Mouse (Mus musculus) thymus, postnatal 4 days (tissue): ENCODE results near the gene Rhbdf2.
A peak's percentile ranks its signal among the peaks of the same experiment; 100 is the strongest.
"Not testable (repeated sequence)": the region's sequence is repeated elsewhere in the genome, so short reads cannot be mapped to it uniquely, and the experiment has no call there.

ENCODE experiments used
- DNase-seq: peaks from one replicate; pipeline ENCODE4 v3.0.0; 2021

Rhbdf2 gene

DNA sequence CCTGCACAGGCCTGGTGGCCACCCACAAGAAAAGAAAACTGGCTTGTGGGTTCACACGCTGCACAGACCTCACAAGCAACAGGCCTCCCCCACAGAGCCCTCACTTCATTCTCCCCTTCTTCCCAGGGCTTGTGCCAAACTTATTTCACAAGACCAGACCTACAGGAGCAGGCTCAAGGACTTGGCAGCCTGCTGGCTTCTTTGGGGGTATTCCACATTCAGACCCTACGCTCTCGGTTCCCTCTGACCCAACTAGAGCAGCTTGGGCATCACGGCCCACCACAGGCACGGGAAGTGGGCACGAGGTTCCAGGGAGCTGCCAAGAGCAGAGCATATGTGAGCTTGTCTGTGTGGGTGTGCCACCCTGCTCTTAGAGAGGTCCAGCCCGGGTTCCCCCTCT, 9.2 kb downstream of the Rhbdf2 start:
- DNase-seq: no peak

DNA sequence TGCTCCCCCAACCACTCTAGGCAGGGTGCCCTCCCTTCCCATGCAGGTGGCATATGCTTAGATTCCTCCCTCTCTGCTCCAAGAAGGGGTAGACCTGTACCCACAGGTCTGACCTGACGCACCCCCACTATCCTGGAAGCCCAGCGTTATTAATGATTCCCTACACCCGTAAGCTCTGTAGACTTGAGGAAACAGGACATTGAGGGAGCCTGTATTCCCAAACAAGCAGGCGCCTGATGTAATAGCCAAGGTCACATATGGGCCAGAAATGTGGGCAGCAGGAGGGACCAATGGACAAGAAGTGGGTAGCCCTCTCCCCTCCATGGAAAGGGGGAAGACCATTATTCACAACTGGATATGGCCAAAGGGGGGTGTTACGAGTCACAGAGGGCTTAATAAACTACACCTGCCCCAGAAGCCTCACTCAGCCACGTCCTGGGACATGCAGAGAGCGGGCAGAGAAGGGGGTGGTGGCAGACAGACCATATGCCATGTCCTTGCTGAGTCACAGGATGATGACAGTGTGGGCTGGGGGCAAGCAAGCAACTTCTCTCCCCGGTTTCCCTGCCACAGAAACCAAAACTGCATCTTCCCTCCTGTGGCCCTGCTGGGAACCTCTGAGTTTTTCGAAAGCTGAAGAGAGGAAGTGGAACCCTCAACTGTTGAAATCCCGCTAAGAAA, 10.2 kb downstream of the Rhbdf2 start:
- no peak for DNase-seq

GRCm38 (mm10) chr11:116615735-116616437, 10.9 kb downstream of the Rhbdf2 start:
- DNase-seq: peak; percentile 41

- no peak for DNase-seq
These were observed 13.6 kb downstream of the Rhbdf2 start for GRCm38 (mm10) chr11:116613234-116613633.

- no peak for DNase-seq
These were observed 14.3 kb downstream of the Rhbdf2 start for GRCm38 (mm10) chr11:116612554-116612953.

DNA sequence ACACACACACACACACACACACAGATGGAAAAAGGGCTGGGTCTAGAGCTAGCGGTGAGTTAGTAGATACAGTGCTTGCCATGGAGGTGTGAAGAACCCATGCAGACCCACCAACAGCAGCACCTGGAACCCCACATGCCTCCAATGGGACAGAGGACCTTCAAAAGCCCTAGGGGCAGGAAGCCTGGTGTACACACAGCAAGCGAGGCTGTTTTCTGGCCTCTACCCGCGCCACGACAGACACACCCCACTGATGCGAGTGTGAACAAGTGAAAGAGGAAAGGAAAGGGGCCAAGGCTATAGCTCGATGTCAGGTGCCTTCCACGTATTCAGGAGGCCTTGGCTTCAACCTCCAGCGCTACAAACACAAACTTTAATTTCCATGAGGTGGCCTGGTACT, 14.9 kb downstream of the Rhbdf2 start:
- DNase-seq: no peak

DNA sequence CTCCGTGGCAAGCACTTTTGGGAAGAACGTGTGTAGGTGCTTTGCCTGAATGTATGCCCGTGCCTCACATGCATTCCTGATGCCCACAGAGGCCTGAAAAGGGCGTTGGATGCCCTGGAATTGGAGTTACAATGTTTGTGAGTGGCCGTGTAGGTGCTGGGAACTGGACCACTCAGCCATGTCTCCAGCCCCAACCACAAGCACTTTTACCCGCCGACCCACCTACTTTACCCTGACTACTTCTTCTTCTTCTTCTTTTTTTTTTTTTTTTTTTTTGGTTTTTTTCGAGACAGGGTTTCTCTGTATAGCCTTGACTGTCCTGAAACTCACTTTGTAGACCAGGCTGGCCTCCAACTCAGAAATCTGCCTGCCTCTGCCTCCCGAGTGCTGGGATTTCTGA, 15.7 kb downstream of the Rhbdf2 start:
- not testable (repeated sequence) for DNase-seq

GRCm38 (mm10) chr11:116609965-116610630, 16.7 kb downstream of the Rhbdf2 start:
- no peak for DNase-seq

DNA sequence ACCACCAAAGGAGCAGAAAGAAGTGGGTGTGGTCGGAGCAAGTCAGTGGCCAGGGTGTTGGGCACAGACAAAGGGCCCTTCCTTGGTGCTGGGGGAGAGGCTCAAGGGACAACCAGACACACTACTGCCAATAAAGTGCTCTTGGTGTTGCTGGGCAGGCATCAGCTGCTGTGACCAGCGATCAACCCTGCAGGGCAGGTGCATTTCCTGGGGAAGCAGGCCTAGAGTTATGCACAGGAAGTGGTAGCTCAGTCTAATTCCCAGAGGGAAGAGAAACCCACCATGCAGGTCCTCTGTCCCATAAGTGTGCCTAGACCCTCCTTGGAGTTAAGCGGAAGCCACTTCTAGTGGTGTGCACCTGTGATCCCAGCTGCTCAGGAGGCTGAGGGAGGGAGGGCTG, 19.1 kb downstream of the Rhbdf2 start:
- DNase-seq: no peak

- no peak for DNase-seq
These were observed 22.7 kb downstream of the Rhbdf2 start for GRCm38 (mm10) chr11:116604097-116604496.

DNA sequence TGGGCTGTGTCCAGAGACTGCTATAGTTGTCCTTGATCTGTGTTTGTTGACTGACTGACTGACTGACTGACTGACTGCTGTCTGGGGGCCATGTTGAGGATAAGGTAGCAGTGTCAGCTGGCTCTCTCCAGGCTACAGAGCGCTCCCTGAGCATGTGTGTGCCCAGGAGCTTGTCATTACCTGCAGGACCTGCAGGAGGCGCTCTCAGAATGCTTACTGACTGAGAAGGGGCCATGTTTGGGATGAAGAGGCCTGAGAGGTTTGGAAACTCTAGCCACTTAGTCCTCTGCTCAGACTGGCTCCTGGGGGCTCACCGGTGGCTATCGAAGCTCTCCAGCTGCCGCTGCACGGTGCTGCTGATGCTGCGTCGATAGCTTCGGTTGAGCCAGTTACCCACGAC, 23.5 kb downstream of the Rhbdf2 start:
- peak; percentile 60 for DNase-seq

DNA sequence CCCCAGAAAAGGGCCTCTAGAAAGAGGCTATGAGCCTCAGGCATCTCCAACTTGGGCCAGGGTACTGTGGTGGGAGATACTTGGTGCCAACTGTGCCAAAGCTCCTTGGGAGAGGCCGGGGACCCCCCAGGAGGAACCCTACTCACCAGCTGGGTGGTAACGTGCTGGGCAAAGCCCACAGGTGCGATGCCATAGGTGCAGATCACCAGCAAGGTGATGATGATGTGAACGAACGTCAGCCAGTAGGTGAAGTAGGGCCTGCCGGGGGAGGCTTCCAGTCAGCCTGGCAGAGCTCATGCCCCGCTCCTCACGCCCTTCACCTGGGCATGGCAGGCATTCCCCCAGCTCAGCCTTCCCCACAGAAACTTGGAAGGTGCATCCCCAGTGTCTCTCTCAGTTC, 24.8 kb downstream of the Rhbdf2 start:
- DNase-seq: no peak

GRCm38 (mm10) chr11:116601166-116601565, 25.7 kb downstream of the Rhbdf2 start:
- no peak for DNase-seq

DNA sequence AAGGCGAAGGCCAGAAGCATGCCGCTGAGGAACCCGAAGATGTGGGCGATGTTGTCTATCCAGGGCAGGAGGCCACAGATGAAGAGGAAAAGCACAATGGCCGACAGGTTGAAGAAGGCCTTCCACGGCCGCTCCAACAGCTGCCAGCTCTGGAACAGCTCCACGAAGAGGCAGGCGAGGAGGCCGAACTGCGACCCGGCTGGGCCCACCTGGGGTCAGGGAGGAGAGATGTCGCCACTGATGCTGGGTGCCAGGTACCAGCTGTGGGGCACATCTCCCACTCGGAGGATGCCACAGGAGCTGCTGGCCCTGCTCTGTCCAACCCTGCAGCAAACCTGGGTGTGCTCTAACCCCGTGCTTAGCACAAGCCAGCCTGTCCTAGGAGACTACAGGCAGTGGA, 27.6 kb downstream of the Rhbdf2 start:
- DNase-seq: no peak

GRCm38 (mm10) chr11:116598193-116598592, 28.6 kb downstream of the Rhbdf2 start:
- DNase-seq: no peak

GRCm38 (mm10) chr11:116596766-116597165, 30.1 kb downstream of the Rhbdf2 start:
- no peak for DNase-seq

DNA sequence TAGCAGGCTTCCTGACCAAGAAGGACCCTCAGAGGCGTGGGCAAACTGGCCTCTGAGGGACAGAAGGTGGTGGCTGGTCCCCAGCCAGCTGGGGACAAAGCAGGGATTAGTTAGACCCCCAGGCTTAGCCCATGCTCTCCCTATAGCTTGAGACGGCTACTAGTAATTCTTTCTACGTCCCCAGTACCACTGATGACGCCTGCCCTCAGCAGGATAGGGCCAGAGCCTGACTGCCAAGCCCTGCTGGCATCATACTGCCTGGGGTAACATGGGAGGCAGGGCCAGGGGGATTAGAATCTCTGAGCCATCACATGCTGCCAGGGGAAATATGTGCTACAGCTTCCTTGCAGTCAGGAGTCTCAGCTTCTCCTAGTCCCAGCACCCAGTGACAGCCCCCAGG, 33.5 kb downstream of the Rhbdf2 start:
- no peak for DNase-seq

DNA sequence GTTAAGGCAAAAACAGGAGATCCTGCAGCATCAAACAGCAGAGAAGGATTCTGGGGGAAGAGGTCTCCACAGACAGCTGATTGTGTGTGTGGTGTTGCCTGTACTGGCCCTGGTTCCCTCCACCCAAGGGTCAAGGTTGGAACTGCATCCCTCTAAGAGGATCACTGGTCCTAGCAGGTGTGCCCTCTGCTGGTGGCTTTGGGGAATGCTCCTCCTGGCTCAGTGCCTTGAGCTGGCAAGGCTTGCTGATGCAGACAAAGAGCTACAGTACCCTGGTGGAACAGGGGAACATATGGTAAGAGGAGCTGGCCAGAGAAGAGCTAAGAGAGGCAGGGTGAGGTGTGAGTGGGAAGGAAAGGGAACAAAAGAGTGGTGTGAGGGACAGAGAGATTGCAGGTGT, 34.4 kb downstream of the Rhbdf2 start:
- DNase-seq: peak; percentile 95

GRCm38 (mm10) chr11:116591621-116592020, 35.2 kb downstream of the Rhbdf2 start:
- no peak for DNase-seq

DNA sequence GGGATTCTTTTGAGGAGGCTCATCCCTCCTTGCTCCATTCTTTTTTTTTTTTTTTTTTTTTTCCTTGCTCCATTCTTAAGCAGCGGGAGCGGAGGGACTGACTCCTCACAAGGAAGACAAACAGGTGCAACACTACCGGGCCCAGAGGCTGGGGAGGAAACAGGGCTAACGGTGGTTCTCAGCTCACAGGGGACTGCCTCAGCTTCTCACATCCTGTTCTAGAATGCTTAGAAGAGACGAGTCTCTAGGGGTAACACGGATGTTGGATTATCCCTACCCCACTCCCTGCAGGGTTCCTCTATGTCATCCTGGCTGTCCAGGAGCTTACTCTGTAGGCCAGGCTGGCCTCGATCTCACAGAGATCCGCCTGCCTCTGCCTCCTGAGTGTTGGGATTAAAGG, 37.2 kb downstream of the Rhbdf2 start:
- DNase-seq: peak; percentile 48

GRCm38 (mm10) chr11:116589020-116589531, 37.7 kb downstream of the Rhbdf2 start:
- no peak for DNase-seq

- DNase-seq: peak; percentile 87
These were observed 39.8 kb downstream of the Rhbdf2 start for GRCm38 (mm10) chr11:116586801-116587631.

DNA sequence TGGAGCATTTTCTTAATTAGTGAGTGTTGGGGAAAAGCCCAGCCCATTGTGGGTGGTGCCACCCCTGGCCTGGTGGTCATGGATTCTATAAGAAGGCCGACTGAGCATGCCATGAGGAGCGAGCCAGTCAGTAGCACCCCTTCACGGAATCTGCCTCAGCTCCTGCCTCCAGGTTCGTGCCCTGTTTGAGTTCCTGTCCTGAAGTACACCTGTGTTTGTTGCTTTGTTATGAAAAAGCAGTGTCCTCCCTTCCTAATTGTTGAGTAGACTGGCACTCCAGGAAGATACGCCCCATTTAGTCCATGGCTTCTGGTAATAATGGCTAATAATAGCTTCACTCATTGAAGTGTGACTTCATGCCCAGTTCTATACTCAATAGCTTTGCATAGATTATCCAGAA, 40.5 kb downstream of the Rhbdf2 start, which contains the start of gene Aanat:
TSS of gene Aanat (plus strand) at position 123 of the 400 bp plus-strand sequence.
- DNase-seq: no peak
